Mouse (Mus musculus) stomach, embryonic 16.5 days (tissue): ENCODE measurements around the gene Zfp60. TPM values are rescaled to one million over a fixed set of nuclear protein-coding genes. Genes with fewer than 3 reads are reported as not detected.

Experiments used
- ATAC-seq: fragments of 200-750 bp; cut with Nextera tagmentation; 2 replicates; pipeline ENCODE4 v1.8.0; 2017; ENCODE audit warnings: moderate number of reproducible peaks, moderate TSS enrichment; ENCODE audit not compliant: insufficient read depth, low FRiP score
- H3K27ac ChIP-seq: fragments of 300-500 bp; sonication (generic); 2 replicates; pipeline ENCODE4 v1.5.1; 2014; ENCODE audit warnings: low read length
- H3K27me3 ChIP-seq: fragments of 300-500 bp; sonication (generic); 2 replicates; pipeline ENCODE4 v1.6.1; 2014; ENCODE audit warnings: low read length, control low read depth, mixed read lengths; ENCODE audit not compliant: control insufficient read depth, insufficient read depth
- H3K36me3 ChIP-seq: fragments of 300-500 bp; sonication (generic); 2 replicates; pipeline ENCODE4 v1.6.1; 2014; ENCODE audit warnings: low read length; ENCODE audit not compliant: control insufficient read depth, insufficient read depth
- H3K4me1 ChIP-seq: fragments of 300-500 bp; sonication (generic); 2 replicates; pipeline ENCODE4 v1.6.1; 2014; ENCODE audit warnings: low read length, control low read depth, mixed read lengths; ENCODE audit not compliant: control insufficient read depth, insufficient read depth
- H3K4me2 ChIP-seq: fragments of 300-500 bp; sonication (generic); 2 replicates; pipeline ENCODE4 v1.6.1; 2014; ENCODE audit warnings: low read depth, low read length, mixed read lengths
- H3K4me3 ChIP-seq: fragments of 300-500 bp; sonication (generic); replicated peaks from 2 replicates; pipeline ENCODE4 v1.5.1; 2014; ENCODE audit warnings: mild to moderate bottlenecking, low read length
- H3K9ac ChIP-seq: fragments of 300-500 bp; sonication (generic); 2 replicates; pipeline ENCODE4 v1.6.1; 2014; ENCODE audit warnings: low read length
- H3K9me3 ChIP-seq: fragments of 300-500 bp; sonication (generic); replicated peaks from 2 replicates; pipeline ENCODE4 v1.6.1; 2016; ENCODE audit warnings: low read length, control low read depth; ENCODE audit not compliant: control insufficient read depth
- WGBS: fragments of 180-500 bp; shearing (Covaris S2); extraction: QIAGEN DNeasy Blood & Tissue Kit; methylation state at CpG from one replicate; pipeline ENCODE4 v1.1.7; 2014; 5-methylcytosine and 5-hydroxymethylcytosine counted together
- polyA plus RNA-seq: library from polyadenylated mRNA; unstranded; fragments of >200 nt; fragmentation: Nextera tagmentation; extraction: Ambion mirVana; gene quantifications from 2 replicates; pipeline ENCODE4 v1.2.1, GENCODE M21; 2015

Gene Zfp60
- polyA plus RNA-seq: 27.8 and 28.2 TPM in 2 replicates

GRCm38 (mm10) chr7:27731281-27731883 is at the start of gene Zfp60:
Zfp60 (plus strand) TSS chr7:27731389.
- H3K9ac ChIP-seq: peak within 1 kb of the TSS; percentile 90
- no peaks in the 10 kb centered on the region for H3K36me3 ChIP-seq
- peak; percentile 92 for ATAC-seq
- H3K9me3 ChIP-seq: no peaks in the 10 kb centered on the region
- H3K4me1 ChIP-seq: peaks cover 3% of the 10 kb centered on the region
- H3K4me2 ChIP-seq: peak within 1 kb of the TSS; percentile 73
- under 1% methylated on average over 35 of the region's 35 CpGs for WGBS
- H3K27me3 ChIP-seq: no peaks in the 10 kb centered on the region
- peak within 1 kb of the TSS; percentile 97 for H3K27ac ChIP-seq
- H3K4me3 ChIP-seq: peak within 1 kb of the TSS; percentile 85

- Histone ChIP-seq H3K4me2 (no peak overlapping the region), H3K4me1 (peaks cover 2% of the 10 kb centered on the region), H3K9ac (no peak overlapping the region), H3K9me3 (no peaks in the 10 kb centered on the region), H3K27ac (no peak overlapping the region), H3K27me3 (no peaks in the 10 kb centered on the region), H3K36me3 (no peaks in the 10 kb centered on the region), H3K4me3 (no peak overlapping the region)
- ATAC-seq: no peak
- WGBS: 48% methylated on average over 2 of the region's 2 CpGs
Observed at GRCm38 (mm10) chr7:27683218-27683617, 48.0 kb upstream of the Zfp60 start.

GRCm38 (mm10) chr7:27685220-27685619 is 46.0 kb upstream of the Zfp60 start:
- no peaks in the 10 kb centered on the region for H3K36me3 ChIP-seq
- no peak for ATAC-seq
- no peak overlapping the region for H3K27ac ChIP-seq
- WGBS: 35% methylated on average over 5 of the region's 5 CpGs
- no peak overlapping the region for H3K4me3 ChIP-seq
- H3K9ac ChIP-seq: no peak overlapping the region
- H3K9me3 ChIP-seq: no peaks in the 10 kb centered on the region
- H3K27me3 ChIP-seq: no peaks in the 10 kb centered on the region
- H3K4me2 ChIP-seq: no peak overlapping the region
- peaks cover 10% of the 10 kb centered on the region for H3K4me1 ChIP-seq

- 0% methylated on average over 6 of the region's 6 CpGs for WGBS
- Histone ChIP-seq H3K4me1 (peaks cover 10% of the 10 kb centered on the region), H3K9ac (no peak overlapping the region), H3K27ac (no peak overlapping the region), H3K4me3 (no peak overlapping the region), H3K27me3 (no peaks in the 10 kb centered on the region), H3K4me2 (no peak overlapping the region), H3K36me3 (no peaks in the 10 kb centered on the region), H3K9me3 (no peaks in the 10 kb centered on the region)
- ATAC-seq: no peak
Observed at GRCm38 (mm10) chr7:27685681-27686080, 45.5 kb upstream of the Zfp60 start.

- Histone ChIP-seq H3K27me3 (no peaks in the 10 kb centered on the region), H3K9ac (no peak overlapping the region), H3K9me3 (no peaks in the 10 kb centered on the region), H3K4me2 (no peak overlapping the region), H3K27ac (no peak overlapping the region), H3K4me3 (no peak overlapping the region), H3K36me3 (no peaks in the 10 kb centered on the region), H3K4me1 (peaks cover 10% of the 10 kb centered on the region)
- no peak for ATAC-seq
- WGBS: 85% methylated on average over 1 of the region's 1 CpGs
Observed at GRCm38 (mm10) chr7:27687043-27687442, 44.1 kb upstream of the Zfp60 start.

- Histone ChIP-seq H3K9ac (peak overlapping the region; percentile 78; the same call in 1 of the 2 replicates), H3K9me3 (no peaks in the 10 kb centered on the region), H3K36me3 (no peaks in the 10 kb centered on the region), H3K4me1 (peaks cover 10% of the 10 kb centered on the region), H3K4me2 (peak overlapping the region; percentile 85), H3K27ac (no peak overlapping the region), H3K4me3 (no peak overlapping the region), H3K27me3 (no peaks in the 10 kb centered on the region)
- no peak for ATAC-seq
- WGBS: 62% methylated on average over 3 of the region's 3 CpGs
Observed at GRCm38 (mm10) chr7:27687836-27688235, 43.4 kb upstream of the Zfp60 start.

- H3K27ac ChIP-seq: peak overlapping the region; percentile 81
- peak overlapping the region; percentile 64 for H3K4me3 ChIP-seq
- WGBS: 31% methylated on average over 14 of the region's 14 CpGs
- H3K27me3 ChIP-seq: no peaks in the 10 kb centered on the region
- no peak for ATAC-seq
- peak overlapping the region; percentile 78 for H3K9ac ChIP-seq
- no peaks in the 10 kb centered on the region for H3K9me3 ChIP-seq
- peak overlapping the region; percentile 85 for H3K4me2 ChIP-seq
- peaks cover 10% of the 10 kb centered on the region for H3K4me1 ChIP-seq
- H3K36me3 ChIP-seq: no peaks in the 10 kb centered on the region
Observed at GRCm38 (mm10) chr7:27688246-27688788, 42.9 kb upstream of the Zfp60 start.

- H3K36me3 ChIP-seq: no peaks in the 10 kb centered on the region
- peak within 1 kb of the TSS; percentile 81 for H3K27ac ChIP-seq
- no peaks in the 10 kb centered on the region for H3K27me3 ChIP-seq
- peaks cover 10% of the 10 kb centered on the region for H3K4me1 ChIP-seq
- peak within 1 kb of the TSS; percentile 64 for H3K4me3 ChIP-seq
- peak; percentile 99 for ATAC-seq
- no peaks in the 10 kb centered on the region for H3K9me3 ChIP-seq
- H3K9ac ChIP-seq: peak within 1 kb of the TSS; percentile 78
- peak within 1 kb of the TSS; percentile 85 for H3K4me2 ChIP-seq
- WGBS: under 1% methylated on average over 19 of the region's 19 CpGs
Observed at GRCm38 (mm10) chr7:27688815-27689612, 42.2 kb upstream of the Zfp60 start, which contains the start of gene Zfp607b. Zfp607b (plus strand) TSS chr7:27689340.

GRCm38 (mm10) chr7:27691076-27691475 is 40.1 kb upstream of the Zfp60 start:
- no peaks in the 10 kb centered on the region for H3K27me3 ChIP-seq
- H3K4me2 ChIP-seq: no peak overlapping the region
- no peak overlapping the region for H3K9ac ChIP-seq
- peaks cover 10% of the 10 kb centered on the region for H3K4me1 ChIP-seq
- WGBS: 49% methylated on average over 5 of the region's 5 CpGs
- no peak overlapping the region for H3K4me3 ChIP-seq
- H3K27ac ChIP-seq: no peak overlapping the region
- ATAC-seq: no peak
- H3K36me3 ChIP-seq: no peaks in the 10 kb centered on the region
- H3K9me3 ChIP-seq: no peaks in the 10 kb centered on the region
